8 mouse cellular contexts compared by ENCODE assay signal in the genomic region with DNA sequence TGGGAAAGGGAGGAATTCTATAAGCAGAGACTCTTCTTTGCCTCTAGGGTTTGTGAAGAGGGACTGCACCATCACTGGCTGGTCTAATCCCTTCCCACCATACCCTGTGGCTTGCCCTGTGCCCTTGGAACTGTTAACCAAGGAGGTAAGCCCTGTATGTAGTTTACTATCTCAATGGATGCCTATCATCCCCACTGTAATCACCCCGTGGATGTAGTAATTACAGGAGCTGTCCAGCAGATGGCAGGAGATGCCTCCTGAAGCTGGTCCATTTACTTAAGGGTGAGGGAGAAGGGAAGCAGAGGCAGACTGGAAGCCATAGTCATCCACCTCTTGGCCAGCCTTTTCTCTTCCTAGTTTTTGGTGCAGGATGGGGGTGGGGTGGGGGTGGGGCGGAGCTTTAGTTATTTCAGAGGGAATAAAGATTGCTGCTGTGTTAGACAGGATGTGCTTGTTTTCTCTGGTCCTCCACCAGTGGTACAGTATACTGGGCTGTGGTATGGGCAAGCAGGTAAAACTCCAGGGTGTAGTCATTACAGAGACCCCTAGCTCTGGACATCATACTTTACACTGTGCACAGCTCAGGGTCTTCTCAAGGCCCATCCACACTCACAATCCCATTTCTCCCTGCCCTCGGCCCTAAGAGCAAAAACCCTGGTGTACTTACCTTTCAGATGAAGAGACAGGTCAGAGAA. TPM values are rescaled to one million over a fixed set of nuclear protein-coding genes. Genes with fewer than 3 reads are reported as not detected.
DNase-seq lines count a peak whose midpoint lies in the region; ATAC-seq lines count a peak whose summit lies in the region.

No protein-coding gene starts in this region.

- no peak overlapping the region for H3K9ac ChIP-seq in embryonic facial prominence, embryonic 11.5 days (replicated peaks; ENCODE audit: low read length)
- H3K9ac ChIP-seq in kidney, embryonic 16.5 days (replicated peaks; ENCODE audit: low read length): no peak overlapping the region
- H3K9ac ChIP-seq in lung, embryonic 16.5 days (ENCODE audit: low read length): no peak overlapping the region

- H3K4me1 ChIP-seq in embryonic facial prominence, embryonic 11.5 days (ENCODE audit: control insufficient read depth, insufficient read depth, low read length): no peaks in the 10 kb centered on the region
- no peaks in the 10 kb centered on the region for H3K4me1 ChIP-seq in kidney, embryonic 16.5 days (ENCODE audit: insufficient read depth, low read length)
- no peaks in the 10 kb centered on the region for H3K4me1 ChIP-seq in lung, embryonic 16.5 days (replicated peaks; ENCODE audit: control insufficient read depth, insufficient read depth, low read length)

- H3K4me3 ChIP-seq in embryonic facial prominence, embryonic 11.5 days (ENCODE audit: low read depth, low read length): no peak overlapping the region
- H3K4me3 ChIP-seq in kidney, embryonic 16.5 days (ENCODE audit: low read length): no peak overlapping the region
- no peak overlapping the region for H3K4me3 ChIP-seq in lung, embryonic 16.5 days (ENCODE audit: low read length)

- H3K9me3 ChIP-seq in embryonic facial prominence, embryonic 11.5 days (replicated peaks; ENCODE audit: control insufficient read depth, low read length): no peaks in the 10 kb centered on the region
- H3K9me3 ChIP-seq in kidney, embryonic 16.5 days (ENCODE audit: low read length): no peaks in the 10 kb centered on the region
- no peaks in the 10 kb centered on the region for H3K9me3 ChIP-seq in lung, embryonic 16.5 days (ENCODE audit: control insufficient read depth, low read length)

- H3K27me3 ChIP-seq in embryonic facial prominence, embryonic 11.5 days (ENCODE audit: control insufficient read depth, insufficient read depth, low read length): no peaks in the 10 kb centered on the region
- H3K27me3 ChIP-seq in kidney, embryonic 16.5 days (ENCODE audit: insufficient read depth, low read length): no peaks in the 10 kb centered on the region
- H3K27me3 ChIP-seq in lung, embryonic 16.5 days (ENCODE audit: control insufficient read depth, insufficient read depth, low read depth, low read length): no peaks in the 10 kb centered on the region

- ATAC-seq in embryonic facial prominence, embryonic 11.5 days (replicated peaks; ENCODE audit: insufficient number of reproducible peaks, low FRiP score, low TSS enrichment, low read depth): no peak
- ATAC-seq in kidney, embryonic 16.5 days (ENCODE audit: low FRiP score, low TSS enrichment): 0 out of 2 replicates have a peak, but pooled peaks have one; percentile 25
- ATAC-seq in lung, embryonic 16.5 days (ENCODE audit: low read depth): 0 out of 2 replicates have a peak, but pooled peaks have one; percentile 12

- H3K4me2 ChIP-seq in embryonic facial prominence, embryonic 11.5 days (ENCODE audit: low read depth, low read length): no peak overlapping the region
- H3K4me2 ChIP-seq in kidney, embryonic 16.5 days (replicated peaks; ENCODE audit: low read depth, low read length): no peak overlapping the region
- no peak overlapping the region for H3K4me2 ChIP-seq in lung, embryonic 16.5 days (ENCODE audit: low read depth, low read length)

- WGBS in embryonic facial prominence, embryonic 11.5 days: 34% methylated on average over 3 of the region's 3 CpGs
- WGBS in kidney, embryonic 16.5 days: 40% methylated on average over 3 of the region's 3 CpGs
- WGBS in lung, embryonic 16.5 days: 31% methylated on average over 3 of the region's 3 CpGs

- DNase-seq in left cerebral cortex, postnatal 10 days (ENCODE audit: extremely low spot score in 1 of 2, low spot score in 2 of 2): peak; percentile 54 to 56
- no peak for DNase-seq in left cerebral cortex, adult 11 months (ENCODE audit: low spot score)
- peak; percentile 55 for DNase-seq in adrenal gland, postnatal 14 days
- peak; percentile 67 for DNase-seq in embryonic facial prominence, embryonic 11.5 days (ENCODE audit: low spot score)
- peak; percentile 51 for DNase-seq in right cerebral cortex, postnatal 14 days
- no peak for DNase-seq in urinary bladder, adult 18-20 months (ENCODE audit: low spot score in 2 of 2)

- no peaks in the 10 kb centered on the region for H3K36me3 ChIP-seq in embryonic facial prominence, embryonic 11.5 days (replicated peaks; ENCODE audit: control insufficient read depth, insufficient read depth, low read depth, low read length)
- no peaks in the 10 kb centered on the region for H3K36me3 ChIP-seq in kidney, embryonic 16.5 days (ENCODE audit: insufficient read depth, low read length)
- no peaks in the 10 kb centered on the region for H3K36me3 ChIP-seq in lung, embryonic 16.5 days (ENCODE audit: control insufficient read depth, insufficient read depth, low read length)

- intact Hi-C loops in left cerebral cortex, postnatal 10 days (cut with DNase I): loop anchor here (5.0 to 10.0 kb wide), 2 partner anchors 128 to 665 kb away; no protein-coding TSS in a partner anchor

- no peak overlapping the region for H3K27ac ChIP-seq in embryonic facial prominence, embryonic 11.5 days (replicated peaks; ENCODE audit: low read depth, low read length)
- H3K27ac ChIP-seq in kidney, embryonic 16.5 days (ENCODE audit: low read length): no peak overlapping the region
- no peak overlapping the region for H3K27ac ChIP-seq in lung, embryonic 16.5 days (ENCODE audit: low read length)

RNA-seq across cellular contexts. Expression of a gene that starts 3.7 kb away (rescaled TPM):
- total RNA-seq in left cerebral cortex, postnatal 10 days (2021): not detected
- not detected in 2 replicates for total RNA-seq in adrenal gland, postnatal 14 days (2021)
- not detected in 2 replicates for polyA plus RNA-seq in embryonic facial prominence, embryonic 11.5 days (2014; fragmentation: Nextera tagmentation; extraction: Ambion mirVana)
- polyA plus RNA-seq in kidney, embryonic 16.5 days (2015; fragmentation: Nextera tagmentation; extraction: Ambion mirVana): 0.17 and 0.18 TPM in 2 replicates
- 0.10 TPM in 1 of 2 replicates, not detected in the other for polyA plus RNA-seq in lung, embryonic 16.5 days (2015; fragmentation: Nextera tagmentation; extraction: Ambion mirVana)

RNA-seq across cellular contexts. Expression of a gene that starts 43.6 kb away (rescaled TPM):
- total RNA-seq in left cerebral cortex, postnatal 10 days (2021): 1 to 10 TPM in 1 of 2 experiments, under 1 TPM in 1; 0.84 to 1.3 TPM
- 265 and 326 TPM in 2 replicates for total RNA-seq in adrenal gland, postnatal 14 days (2021)
- polyA plus RNA-seq in embryonic facial prominence, embryonic 11.5 days (2014; fragmentation: Nextera tagmentation; extraction: Ambion mirVana): 0.28 and 0.52 TPM in 2 replicates
- 50.8 and 69.9 TPM in 2 replicates for polyA plus RNA-seq in kidney, embryonic 16.5 days (2015; fragmentation: Nextera tagmentation; extraction: Ambion mirVana)
- polyA plus RNA-seq in lung, embryonic 16.5 days (2015; fragmentation: Nextera tagmentation; extraction: Ambion mirVana): 70.5 and 84.9 TPM in 2 replicates

Comparison
In these comparisons a context has a peak if more than half of its experiments do, and no peak if none do; other contexts are left out.
1. DNase-seq: peak in left cerebral cortex, postnatal 10 days (2 of 2), adrenal gland, postnatal 14 days (single experiment), embryonic facial prominence, embryonic 11.5 days (single experiment) and right cerebral cortex, postnatal 14 days (single experiment); none in left cerebral cortex, adult 11 months (single experiment) and urinary bladder, adult 18-20 months (0 of 2).
2. RNA of a gene that starts 43.6 kb away (polyA plus RNA-seq): 70.5 to 84.9 TPM in lung, embryonic 16.5 days and 50.8 to 69.9 TPM in kidney, embryonic 16.5 days; 0.28 to 0.52 TPM in embryonic facial prominence, embryonic 11.5 days; every median in the first group is over 10 times any median in the second.